Mouse (Mus musculus) hindbrain, embryonic 11.5 days (tissue): Measurements from ENCODE around the gene Pop5. TPM values are rescaled to one million over a fixed set of nuclear protein-coding genes. Genes with fewer than 3 reads are reported as not detected.
A peak's percentile ranks its signal among the peaks of the same experiment; 100 is the strongest.

Source experiments
- ATAC-seq: fragments of 200-750 bp; cut with Nextera tagmentation; 2 replicates; pipeline ENCODE4 v1.8.0; 2017; ENCODE audit warnings: mild to moderate bottlenecking, moderate TSS enrichment, moderate library complexity; ENCODE audit not compliant: low FRiP score
- DNase-seq: peaks from one replicate; pipeline ENCODE4 v3.0.0-alpha.2; 2015; ENCODE audit warnings: low spot score
- H3K27ac ChIP-seq: fragments of 300-500 bp; sonication (generic); 2 replicates; pipeline ENCODE4 v1.5.1; 2014; ENCODE audit warnings: mild to moderate bottlenecking, low read depth, low read length
- H3K27me3 ChIP-seq: fragments of 300-500 bp; sonication (generic); 2 replicates; pipeline ENCODE4 v1.6.1; 2014; ENCODE audit warnings: mild to moderate bottlenecking, low read length, moderate library complexity, mixed read lengths; ENCODE audit not compliant: control insufficient read depth, insufficient read depth
- H3K36me3 ChIP-seq: fragments of 300-500 bp; sonication (generic); 2 replicates; pipeline ENCODE4 v1.6.1; 2014; ENCODE audit warnings: mild to moderate bottlenecking, low read length, moderate library complexity, mixed read lengths; ENCODE audit not compliant: control insufficient read depth, insufficient read depth
- H3K4me1 ChIP-seq: fragments of 300-500 bp; sonication (generic); replicated peaks from 2 replicates; pipeline ENCODE4 v1.6.1; 2014; ENCODE audit warnings: low read length, mixed read lengths; ENCODE audit not compliant: control insufficient read depth, insufficient read depth
- H3K4me2 ChIP-seq: fragments of 300-500 bp; sonication (generic); replicated peaks from 2 replicates; pipeline ENCODE4 v1.6.1; 2014; ENCODE audit warnings: mild to moderate bottlenecking, low read depth, low read length
- H3K4me3 ChIP-seq: fragments of 300-500 bp; sonication (generic); 2 replicates; pipeline ENCODE4 v1.5.1; 2014; ENCODE audit warnings: low read depth, low read length
- H3K9ac ChIP-seq: fragments of 300-500 bp; sonication (generic); 2 replicates; pipeline ENCODE4 v1.6.1; 2014; ENCODE audit warnings: low read depth, low read length
- H3K9me3 ChIP-seq: fragments of 300-500 bp; sonication (generic); 2 replicates; pipeline ENCODE4 v1.6.1; 2016; ENCODE audit warnings: low read length; ENCODE audit not compliant: control insufficient read depth
- WGBS: fragments of 180-500 bp; shearing (Covaris S2); extraction: QIAGEN DNeasy Blood & Tissue Kit; methylation state at CpG from one replicate; pipeline ENCODE4 v1.1.7; 2014; 5-methylcytosine and 5-hydroxymethylcytosine counted together
- polyA plus RNA-seq: library from polyadenylated mRNA; unstranded; fragments of >200 nt; fragmentation: Nextera tagmentation; extraction: Ambion mirVana; gene quantifications from 2 replicates; pipeline ENCODE4 v1.2.1, GENCODE M21; 2014

Pop5 gene
- 104 and 106 TPM in 2 replicates for polyA plus RNA-seq

GRCm38 (mm10) chr5:115235786-115236263 lies at the start of gene Pop5:
Gene Pop5, plus strand, starts transcription at chr5:115235836.
- WGBS: 3% methylated on average over 21 of the region's 21 CpGs
- Histone ChIP-seq H3K27ac (no peak within 1 kb of the TSS), H3K4me1 (no peaks in the 10 kb centered on the region; the same call in none of the 2 replicates), H3K4me2 (peak within 1 kb of the TSS; percentile 85), H3K4me3 (peak within 1 kb of the TSS; percentile 45), H3K27me3 (peaks cover 11% of the 10 kb centered on the region), H3K9me3 (no peaks in the 10 kb centered on the region), H3K36me3 (peaks cover 6% of the 10 kb centered on the region; the same call in 1 of the 2 replicates), H3K9ac (peak within 1 kb of the TSS; percentile 57)
- DNase-seq (peak; percentile 95), ATAC-seq (peak; percentile 71)

- H3K4me1 ChIP-seq: peaks cover 9% of the 10 kb centered on the region
- 45% methylated on average over 17 of the region's 17 CpGs for WGBS
- H3K27ac ChIP-seq: peak overlapping the region; percentile 58; the same call in 1 of the 2 replicates
- H3K27me3 ChIP-seq: peaks cover 21% of the 10 kb centered on the region
- no peak overlapping the region for H3K4me3 ChIP-seq
- H3K4me2 ChIP-seq: peak overlapping the region; percentile 6; the same call in 1 of the 2 replicates
- peak; percentile 67 for ATAC-seq
- no peaks in the 10 kb centered on the region for H3K9me3 ChIP-seq
- no peak overlapping the region for H3K9ac ChIP-seq
- H3K36me3 ChIP-seq: no peaks in the 10 kb centered on the region
- DNase-seq: peak; percentile 53
Measured at GRCm38 (mm10) chr5:115186371-115187073, 49.1 kb upstream of the Pop5 start.

GRCm38 (mm10) chr5:115187188-115188131 lies 48.2 kb upstream of the Pop5 start:
- ATAC-seq (peak; percentile 82), DNase-seq (peak; percentile 95)
- Histone ChIP-seq H3K27ac (peak overlapping the region; percentile 14; the same call in 1 of the 2 replicates), H3K9me3 (no peaks in the 10 kb centered on the region), H3K4me2 (peak overlapping the region; percentile 6; the same call in 1 of the 2 replicates), H3K4me1 (peaks cover 12% of the 10 kb centered on the region), H3K27me3 (peaks cover 30% of the 10 kb centered on the region), H3K36me3 (no peaks in the 10 kb centered on the region), H3K9ac (no peak overlapping the region), H3K4me3 (no peak overlapping the region)
- 19% methylated on average over 26 of the region's 26 CpGs for WGBS

GRCm38 (mm10) chr5:115188824-115189223 lies 46.8 kb upstream of the Pop5 start:
- Histone ChIP-seq H3K4me3 (no peak overlapping the region), H3K27me3 (peaks cover 44% of the 10 kb centered on the region), H3K9me3 (no peaks in the 10 kb centered on the region), H3K27ac (no peak overlapping the region), H3K9ac (no peak overlapping the region), H3K4me2 (no peak overlapping the region), H3K4me1 (peaks cover 22% of the 10 kb centered on the region), H3K36me3 (no peaks in the 10 kb centered on the region)
- DNase-seq (peak; percentile 70), ATAC-seq (no peak)
- 52% methylated on average over 5 of the region's 5 CpGs for WGBS

GRCm38 (mm10) chr5:115190081-115190480 lies 45.6 kb upstream of the Pop5 start:
- ATAC-seq (no peak), DNase-seq (no peak)
- no peak overlapping the region for H3K4me2 ChIP-seq
- no peak overlapping the region for H3K9ac ChIP-seq
- H3K27ac ChIP-seq: no peak overlapping the region
- no peaks in the 10 kb centered on the region for H3K36me3 ChIP-seq
- no peaks in the 10 kb centered on the region for H3K9me3 ChIP-seq
- H3K4me1 ChIP-seq: peaks cover 18% of the 10 kb centered on the region
- H3K4me3 ChIP-seq: no peak overlapping the region
- peaks cover 55% of the 10 kb centered on the region for H3K27me3 ChIP-seq
- WGBS: 78% methylated on average over 12 of the region's 12 CpGs

GRCm38 (mm10) chr5:115191880-115192827 lies 43.5 kb upstream of the Pop5 start:
- peak overlapping the region; percentile 100 for H3K4me2 ChIP-seq
- H3K4me3 ChIP-seq: peak overlapping the region; percentile 59
- peaks cover 18% of the 10 kb centered on the region; the same call in 1 of the 2 replicates for H3K4me1 ChIP-seq
- H3K36me3 ChIP-seq: no peaks in the 10 kb centered on the region
- 6% methylated on average over 29 of the region's 29 CpGs for WGBS
- H3K27me3 ChIP-seq: peaks cover 61% of the 10 kb centered on the region
- H3K9ac ChIP-seq: peak overlapping the region; percentile 64; the same call in 1 of the 2 replicates
- H3K27ac ChIP-seq: no peak overlapping the region
- peak; percentile 27 for DNase-seq
- H3K9me3 ChIP-seq: no peaks in the 10 kb centered on the region
- no peak for ATAC-seq

GRCm38 (mm10) chr5:115192828-115193195 lies 42.8 kb upstream of the Pop5 start:
- ATAC-seq: no peak
- DNase-seq: peak; percentile 61
- Histone ChIP-seq H3K9me3 (no peaks in the 10 kb centered on the region), H3K4me1 (peaks cover 13% of the 10 kb centered on the region; the same call in 1 of the 2 replicates), H3K27ac (no peak overlapping the region), H3K27me3 (peaks cover 61% of the 10 kb centered on the region), H3K4me2 (peak overlapping the region; percentile 100), H3K4me3 (peak overlapping the region; percentile 59), H3K36me3 (no peaks in the 10 kb centered on the region), H3K9ac (peak overlapping the region; percentile 64; the same call in 1 of the 2 replicates)
- WGBS: 11% methylated on average over 7 of the region's 7 CpGs
